Mouse (Mus musculus): Measurements from ENCODE around the gene 9430097D07Rik. TPM values are rescaled to one million over a fixed set of nuclear protein-coding genes. Genes with fewer than 3 reads are reported as not detected.
A peak's percentile ranks its signal among the peaks of the same experiment; 100 is the strongest.

The 9430097D07Rik gene
- polyA plus RNA-seq, 1 experiment: not detected

- DNase-seq (ENCODE audit: low read depth in 1 of 2, low spot score in 2 of 2): peak; percentile 85 to 89
- TF ChIP-seq POLR2A (IDR thresholded peaks at IDR 0.05; ENCODE audit: low read depth, low read length): peak; percentile 27; the same call in 1 of the 2 replicates
- peak; percentile 30; the same call in 1 of the 2 replicates for TF ChIP-seq CTCF (IDR thresholded peaks at IDR 0.05; ENCODE audit: extremely low read depth, insufficient read depth, insufficient read length, insufficient replicate concordance)
- peak within 1 kb of the TSS; percentile 85 for H3K27ac ChIP-seq (ENCODE audit: insufficient read depth, low read length)
- WGBS: under 1% methylated on average over 38 of the region's 38 CpGs
- H3K27me3 ChIP-seq (ENCODE audit: control insufficient read depth, insufficient read depth, low read length): peaks cover 1% of the 10 kb centered on the region; the same call in 1 of the 2 replicates
- H3K4me3 ChIP-seq (ENCODE audit: extremely low read depth, insufficient read depth, insufficient read length): peak within 1 kb of the TSS; percentile 86
- H3K4me1 ChIP-seq (ENCODE audit: control insufficient read depth, insufficient read depth, insufficient read length): peaks cover 12% of the 10 kb centered on the region
- H3K36me3 ChIP-seq (ENCODE audit: control insufficient read depth, insufficient read depth, low read length): peaks cover 10% of the 10 kb centered on the region
Measured at GRCm38 (mm10) chr2:32586871-32587351, 11.4 kb upstream of the 9430097D07Rik start, which contains the start of gene St6galnac4. Gene St6galnac4 (plus strand): TSS chr2:32587095.

GRCm38 (mm10) chr2:32585149-32585714 lies 9.7 kb upstream of the 9430097D07Rik start:
- H3K36me3 ChIP-seq (ENCODE audit: control insufficient read depth, insufficient read depth, low read length): peaks cover 6% of the 10 kb centered on the region
- no peak overlapping the region for H3K4me3 ChIP-seq (ENCODE audit: extremely low read depth, insufficient read depth, insufficient read length)
- TF ChIP-seq POLR2A (IDR thresholded peaks at IDR 0.05; ENCODE audit: low read depth, low read length) (no peak), CTCF (IDR thresholded peaks at IDR 0.05; ENCODE audit: extremely low read depth, insufficient read depth, insufficient read length, insufficient replicate concordance) (no peak)
- no peak for DNase-seq (ENCODE audit: low read depth in 1 of 2, low spot score in 2 of 2)
- no peak overlapping the region for H3K27ac ChIP-seq (ENCODE audit: insufficient read depth, low read length)
- peaks cover 12% of the 10 kb centered on the region for H3K4me1 ChIP-seq (ENCODE audit: control insufficient read depth, insufficient read depth, insufficient read length)
- H3K27me3 ChIP-seq (ENCODE audit: control insufficient read depth, insufficient read depth, low read length): peaks cover 1% of the 10 kb centered on the region; the same call in 1 of the 2 replicates
- WGBS: 91% methylated on average over 7 of the region's 7 CpGs

GRCm38 (mm10) chr2:32582830-32583799 lies 7.6 kb upstream of the 9430097D07Rik start:
- TF ChIP-seq POLR2A (IDR thresholded peaks at IDR 0.05; ENCODE audit: low read depth, low read length) (no peak), CTCF (IDR thresholded peaks at IDR 0.05; ENCODE audit: extremely low read depth, insufficient read depth, insufficient read length, insufficient replicate concordance) (peak; percentile 90; the same call in 1 of the 2 replicates)
- WGBS: 12% methylated on average over 37 of the region's 37 CpGs
- H3K4me1 ChIP-seq (ENCODE audit: control insufficient read depth, insufficient read depth, insufficient read length): peaks cover 5% of the 10 kb centered on the region; the same call in 1 of the 2 replicates
- no peak overlapping the region for H3K27ac ChIP-seq (ENCODE audit: insufficient read depth, low read length)
- H3K36me3 ChIP-seq (ENCODE audit: control insufficient read depth, insufficient read depth, low read length): no peaks in the 10 kb centered on the region
- H3K27me3 ChIP-seq (ENCODE audit: control insufficient read depth, insufficient read depth, low read length): peaks cover 1% of the 10 kb centered on the region; the same call in 1 of the 2 replicates
- peak overlapping the region; percentile 29; the same call in 1 of the 2 replicates for H3K4me3 ChIP-seq (ENCODE audit: extremely low read depth, insufficient read depth, insufficient read length)
- peak; percentile 63 to 74 for DNase-seq (ENCODE audit: low read depth in 1 of 2, low spot score in 2 of 2)

- no peak for DNase-seq (ENCODE audit: low read depth in 1 of 2, low spot score in 2 of 2)
Measured at GRCm38 (mm10) chr2:32581450-32582095, 6.1 kb upstream of the 9430097D07Rik start.

DNA sequence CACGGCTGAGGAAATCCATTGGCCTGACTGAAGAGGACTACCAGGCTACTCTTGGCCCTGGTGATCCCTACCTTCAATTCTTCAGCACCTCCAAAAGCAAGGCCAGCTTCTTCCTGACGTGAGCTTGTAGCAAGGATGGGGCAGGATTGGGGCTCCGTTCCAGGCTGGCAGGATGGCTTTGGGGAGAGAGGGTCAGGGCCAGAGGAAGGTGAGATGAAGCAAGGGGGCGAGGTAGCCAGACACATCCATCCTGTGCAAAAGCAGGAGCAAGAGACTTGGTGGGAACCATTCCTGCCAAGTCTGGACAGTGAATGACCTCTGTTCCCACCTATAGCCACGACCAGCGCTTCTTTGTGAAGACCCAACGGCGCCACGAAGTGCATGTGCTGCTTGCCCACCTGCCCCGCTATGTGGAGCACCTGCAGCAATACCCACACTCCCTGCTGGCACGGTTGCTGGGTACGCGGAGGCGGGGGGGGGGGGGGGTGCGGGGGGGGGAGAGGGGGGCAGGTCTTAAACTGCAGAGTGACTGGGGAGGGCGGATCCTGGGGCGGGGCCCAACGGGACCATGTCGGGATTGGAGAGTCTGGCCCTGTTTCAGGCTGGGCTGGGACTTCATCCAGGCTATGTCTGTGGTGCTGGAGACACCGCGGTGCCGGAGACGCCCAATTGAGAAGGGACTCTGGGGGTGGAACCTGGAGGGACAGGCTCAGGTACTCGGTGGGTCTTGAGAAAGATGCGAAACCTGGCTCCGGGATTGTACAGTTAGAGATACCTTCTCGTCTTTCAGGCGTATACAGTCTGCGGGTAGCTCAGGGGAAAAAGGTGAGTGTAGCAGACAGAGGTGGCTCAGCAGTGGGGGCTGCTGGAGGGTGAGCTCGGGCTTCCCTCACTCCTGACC lies 2.9 kb upstream of the 9430097D07Rik start:
- TF ChIP-seq CTCF (IDR thresholded peaks at IDR 0.05; ENCODE audit: extremely low read depth, insufficient read depth, insufficient read length, insufficient replicate concordance): no peak
- TF ChIP-seq POLR2A (IDR thresholded peaks at IDR 0.05; ENCODE audit: low read depth, low read length): no peak
- Histone ChIP-seq H3K4me3 (ENCODE audit: extremely low read depth, insufficient read depth, insufficient read length) (no peak overlapping the region), H3K36me3 (ENCODE audit: control insufficient read depth, insufficient read depth, low read length) (no peaks in the 10 kb centered on the region), H3K27ac (ENCODE audit: insufficient read depth, low read length) (no peak overlapping the region), H3K4me1 (ENCODE audit: control insufficient read depth, insufficient read depth, insufficient read length) (peaks cover 5% of the 10 kb centered on the region; the same call in 1 of the 2 replicates), H3K27me3 (ENCODE audit: control insufficient read depth, insufficient read depth, low read length) (peaks cover 1% of the 10 kb centered on the region; the same call in 1 of the 2 replicates)
- WGBS: 54% methylated on average over 25 of the region's 30 CpGs
- no peak for DNase-seq (ENCODE audit: low read depth in 1 of 2, low spot score in 2 of 2)

More at GRCm38 (mm10) chr2:32581450-32582095, 6.1 kb upstream of the 9430097D07Rik start:
- WGBS: 56% methylated on average over 19 of the region's 19 CpGs
- Histone ChIP-seq H3K4me3 (ENCODE audit: extremely low read depth, insufficient read depth, insufficient read length) (no peak overlapping the region), H3K4me1 (ENCODE audit: control insufficient read depth, insufficient read depth, insufficient read length) (peaks cover 2% of the 10 kb centered on the region; the same call in 1 of the 2 replicates), H3K36me3 (ENCODE audit: control insufficient read depth, insufficient read depth, low read length) (no peaks in the 10 kb centered on the region), H3K27me3 (ENCODE audit: control insufficient read depth, insufficient read depth, low read length) (peaks cover 1% of the 10 kb centered on the region; the same call in 1 of the 2 replicates), H3K27ac (ENCODE audit: insufficient read depth, low read length) (no peak overlapping the region)
- TF ChIP-seq CTCF (IDR thresholded peaks at IDR 0.05; ENCODE audit: extremely low read depth, insufficient read depth, insufficient read length, insufficient replicate concordance) (no peak), POLR2A (IDR thresholded peaks at IDR 0.05; ENCODE audit: low read depth, low read length) (no peak)

Measured in spleen, adult 2 months (tissue).